Mouse (Mus musculus): ENCODE measurements at regions not wholly inside any gene's neighbourhood (a gene's known extent, or its start where the extent isn't known, plus 50 kb on each side); places are given as distances from the start of the nearest gene placed in this dataset.

- TF ChIP-seq POLR2A (IDR thresholded peaks at IDR 0.05; ENCODE audit: insufficient read depth, low read length) (no peak), EP300 (IDR thresholded peaks at IDR 0.05; ENCODE audit: insufficient read depth, low read depth, low read length) (no peak)
Measured at GRCm38 (mm10) chr16:24254143-24254542, 139.2 kb upstream of the Lpp start.

Measured in ES-Bruce4 (cell line).